Mouse (Mus musculus): ENCODE measurements around the gene Acyp1.

DNA sequence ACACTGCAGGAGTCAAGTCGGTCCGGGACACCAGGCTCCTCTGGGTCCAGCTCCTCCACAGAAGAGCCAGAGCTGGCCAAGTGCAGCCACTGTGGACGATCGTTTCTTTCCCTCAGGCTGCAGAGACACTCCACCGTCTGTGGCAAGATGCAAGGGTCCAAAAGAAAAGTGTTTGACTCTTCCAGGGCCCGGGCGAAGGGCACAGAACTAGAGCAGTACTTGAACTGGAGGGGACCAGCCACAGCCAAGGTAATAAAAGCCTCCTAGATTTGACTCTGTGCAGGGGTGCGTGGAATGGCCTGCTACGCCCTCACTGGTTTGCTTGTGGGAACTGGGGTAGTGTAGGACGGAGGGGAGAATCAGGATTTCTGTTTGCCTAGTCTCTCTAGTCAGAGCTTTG, 2.4 kb upstream of the Acyp1 start:
- TF ChIP-seq CTCF (IDR thresholded peaks at IDR 0.05; ENCODE audit: low read depth) (no peak), EP300 (IDR thresholded peaks at IDR 0.05; ENCODE audit: low read depth) (no peak)

Data from liver, postnatal 0 days (tissue).